Mouse (Mus musculus) limb, embryonic 15.5 days (tissue): ENCODE results near the gene Kcnn1. TPM values are rescaled to one million over a fixed set of nuclear protein-coding genes. Genes with fewer than 3 reads are reported as not detected.

Experiments
- microRNA-seq: library from miRNA; unstranded; fragments of <30 nt; microRNA quantifications from one replicate; pipeline ENCODE4, GENCODE M21; 2016
- polyA plus RNA-seq: library from polyadenylated mRNA; unstranded; fragments of >200 nt; fragmentation: Nextera tagmentation; extraction: Ambion mirVana; gene quantifications from 2 replicates; pipeline ENCODE4 v1.2.1, GENCODE M21; 2015

Gene Kcnn1
- polyA plus RNA-seq, 1 experiment from 2014 or later: 3.1 TPM

Small RNA genes within 50 kb of the gene (microRNA-seq; reads per million reads assigned to microRNA genes)
- gene Mir7067 (not detected), gene Mir7240 (not detected)

Other genes starting within 250 kb of the Kcnn1 start
- gene Lrrc25, start 247.1 kb downstream of the Kcnn1 start, polyA plus RNA-seq: 3.2 and 3.3 TPM in 2 replicates
- 0.16 and 0.24 TPM in 2 replicates for gene Gdf15, start 230.8 kb downstream of the Kcnn1 start, polyA plus RNA-seq
- gene Pgpep1, start 202.9 kb downstream of the Kcnn1 start, polyA plus RNA-seq: 57.5 and 60.7 TPM in 2 replicates
- 199 and 201 TPM in 2 replicates for gene Lsm4, start 190.0 kb downstream of the Kcnn1 start, polyA plus RNA-seq
- 69.8 and 81.5 TPM in 2 replicates for gene Jund, start 164.3 kb downstream of the Kcnn1 start, polyA plus RNA-seq
- gene Iqcn, start 159.8 kb downstream of the Kcnn1 start, polyA plus RNA-seq: 0.04 TPM in 2 replicates
- gene Gm3336, start 144.7 kb downstream of the Kcnn1 start, polyA plus RNA-seq: not detected in 2 replicates
- gene Pde4c, start 139.5 kb downstream of the Kcnn1 start, polyA plus RNA-seq: 0.05 and 0.16 TPM in 2 replicates
- gene Rab3a, start 108.6 kb downstream of the Kcnn1 start, polyA plus RNA-seq: 17.1 and 19.4 TPM in 2 replicates
- 41.9 and 46.1 TPM in 2 replicates for gene Mpv17l2, start 102.3 kb downstream of the Kcnn1 start, polyA plus RNA-seq
- gene Pik3r2, start 86.5 kb downstream of the Kcnn1 start, polyA plus RNA-seq: 85.8 and 91.4 TPM in 2 replicates
- gene Mast3, start 58.2 kb downstream of the Kcnn1 start, polyA plus RNA-seq: 13.8 and 14.4 TPM in 2 replicates
- gene Il12rb1, start 54.8 kb downstream of the Kcnn1 start, polyA plus RNA-seq: 0.13 and 0.35 TPM in 2 replicates
- gene Arrdc2, start 23.5 kb downstream of the Kcnn1 start, polyA plus RNA-seq: 6.7 and 8.8 TPM in 2 replicates
- 95.8 and 101 TPM in 2 replicates for gene Ccdc124, start 10.7 kb upstream of the Kcnn1 start, polyA plus RNA-seq
- 0.44 and 0.70 TPM in 2 replicates for gene Slc5a5, start 29.5 kb upstream of the Kcnn1 start, polyA plus RNA-seq
- 3,854 and 4,707 TPM in 2 replicates for gene Rpl18a, start 34.2 kb upstream of the Kcnn1 start, polyA plus RNA-seq
- gene Map1s, start 42.7 kb upstream of the Kcnn1 start, polyA plus RNA-seq: 43.3 and 49.4 TPM in 2 replicates